Mouse (Mus musculus) testis, postnatal 14 days (tissue): ENCODE measurements at regions not wholly inside any gene's neighbourhood (a gene's known extent, or its start where the extent isn't known, plus 50 kb on each side); places are given as distances from the start of the nearest gene placed in this dataset.
A peak's percentile ranks its signal among the peaks of the same experiment; 100 is the strongest.

Experiments used
- DNase-seq: peaks from one replicate; pipeline ENCODE4 v3.0.0; 2021; ENCODE audit warnings: low spot score

DNA sequence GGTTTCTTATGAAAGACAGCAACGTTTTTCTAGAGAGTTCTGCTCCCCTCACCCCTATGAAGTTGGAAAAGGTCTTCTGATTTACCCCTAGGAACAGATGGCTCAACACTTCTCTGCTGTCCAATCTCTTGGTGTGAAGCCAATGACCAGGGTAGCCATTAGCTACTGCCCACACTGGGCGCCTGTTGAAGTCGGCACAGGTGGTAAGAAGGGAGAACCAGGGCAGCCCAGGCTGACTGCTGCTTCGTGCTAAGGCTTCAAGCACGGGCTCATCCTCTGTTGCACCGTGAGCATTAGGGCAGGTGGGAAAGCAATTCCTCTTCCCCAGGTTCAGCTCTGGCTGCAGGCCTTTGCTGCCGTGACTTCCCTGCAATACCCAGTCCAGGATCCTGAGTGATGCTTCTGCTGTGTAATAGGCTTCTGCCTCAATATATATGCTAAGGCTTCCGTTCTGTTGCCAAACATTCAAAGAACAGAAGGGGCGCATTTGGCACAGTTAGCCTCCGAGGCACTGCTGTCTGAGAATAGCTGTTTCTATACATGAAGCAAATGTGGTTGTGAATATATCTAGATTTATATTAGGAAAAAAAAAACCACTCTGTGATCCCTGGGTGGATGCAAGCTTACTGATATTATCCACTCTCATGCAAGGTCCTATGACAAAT is 76.4 kb upstream of the Atp5g3 start:
- DNase-seq, result no peak

GRCm38 (mm10) chr2:73985911-73986250 is 74.8 kb upstream of the Atp5g3 start:
- no peak for DNase-seq

DNA sequence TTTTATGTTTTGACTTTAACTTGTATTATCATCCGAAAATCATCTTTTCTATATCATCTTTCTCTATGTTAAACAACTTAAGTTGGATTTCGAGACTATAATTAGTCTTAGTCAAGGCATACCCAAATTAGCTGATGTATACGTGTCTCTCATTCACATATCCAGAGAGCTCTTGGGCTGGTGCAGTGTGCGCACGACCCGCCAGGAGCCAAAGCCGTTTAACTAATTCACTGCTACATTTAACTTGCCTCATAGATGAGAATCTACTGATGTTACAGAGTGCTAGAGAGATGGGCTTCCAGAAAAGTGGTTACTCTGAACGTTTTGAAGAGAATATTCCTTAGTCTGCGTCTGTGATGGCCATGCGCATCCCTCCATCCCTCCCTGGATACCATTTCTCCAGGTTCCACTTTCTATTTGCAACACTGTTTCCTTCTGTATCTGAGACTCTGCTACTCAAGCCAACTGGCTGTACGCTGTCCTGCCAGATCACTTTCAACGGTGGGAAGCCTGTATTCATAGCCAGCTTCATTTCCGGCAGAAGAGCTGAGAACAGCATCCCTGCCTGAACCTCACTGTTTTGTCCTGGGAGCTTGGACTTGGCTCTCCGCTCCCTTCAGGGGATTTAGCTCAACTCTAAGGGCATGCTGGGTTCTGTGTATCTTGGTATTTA is 74.2 kb upstream of the Atp5g3 start:
- peak; percentile 10 for DNase-seq

DNA sequence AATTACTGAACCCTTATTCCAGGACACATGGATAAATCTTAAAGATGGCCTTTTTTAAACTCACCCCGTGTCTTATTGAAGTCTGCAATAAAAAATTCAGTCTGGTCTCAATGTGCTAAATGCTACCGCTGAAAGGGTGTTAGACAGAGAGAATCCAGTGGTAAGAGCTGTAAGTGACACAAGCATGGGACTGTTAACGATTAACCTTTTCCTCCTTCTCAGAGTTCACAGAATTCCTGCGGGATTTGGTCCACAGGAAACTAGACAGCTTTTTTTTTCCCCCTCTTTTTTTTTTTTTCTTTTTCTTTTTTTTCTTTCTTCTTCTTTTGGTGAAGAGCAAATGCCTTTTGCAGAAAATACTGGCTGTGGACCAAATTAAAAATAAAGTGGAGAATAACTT is 72.0 kb upstream of the Atp5g3 start:
- no peak for DNase-seq

DNA sequence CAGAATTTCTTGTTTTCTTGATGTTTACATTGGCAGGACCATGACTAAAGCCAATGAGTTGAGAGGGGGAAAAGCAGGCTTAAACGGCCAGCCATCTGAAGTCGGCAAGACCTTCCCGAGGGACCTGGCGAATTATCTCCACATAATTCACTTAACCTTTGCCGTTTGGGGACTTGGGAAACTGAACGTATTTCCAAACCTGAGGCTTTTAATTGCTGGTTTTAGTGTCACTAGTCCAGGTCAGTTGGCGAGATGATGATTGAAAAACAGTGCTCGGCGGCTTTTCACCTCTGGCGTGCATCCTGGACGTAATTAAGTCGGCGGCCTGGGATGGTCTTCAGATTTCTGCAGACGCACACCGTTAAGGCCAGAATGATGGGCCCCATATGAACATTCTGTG is 66.9 kb upstream of the Atp5g3 start:
- DNase-seq, result no peak

DNA sequence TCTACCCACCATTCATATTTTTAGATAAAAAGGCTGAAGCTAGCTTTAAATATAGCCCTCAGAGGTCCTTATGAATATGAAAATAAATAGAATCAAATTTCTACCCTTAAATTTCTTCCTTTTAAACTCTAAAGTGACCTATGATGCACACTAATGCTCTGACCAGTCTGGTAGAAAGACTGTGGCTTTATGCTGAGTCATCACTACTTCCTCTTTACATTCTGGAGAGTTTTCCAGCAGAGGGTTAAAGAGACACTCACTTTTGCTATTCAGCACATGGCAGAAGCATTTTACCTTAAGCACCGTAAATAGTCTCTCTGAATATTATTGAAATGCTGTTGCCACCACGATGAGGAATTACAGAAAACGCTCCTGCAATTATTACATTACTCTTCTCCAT is 62.6 kb upstream of the Atp5g3 start:
- DNase-seq, result no peak

- no peak for DNase-seq
Measured at GRCm38 (mm10) chr2:73967618-73968017, 56.5 kb upstream of the Atp5g3 start.

GRCm38 (mm10) chr2:73965595-73965994 is 54.5 kb upstream of the Atp5g3 start:
- DNase-seq, result no peak
